Mouse (Mus musculus) heart, postnatal 0 days (tissue): ENCODE measurements around the gene Col11a1. TPM values are rescaled to one million over a fixed set of nuclear protein-coding genes. Genes with fewer than 3 reads are reported as not detected.

Experiments
- ATAC-seq: fragments of 200-750 bp; cut with Nextera tagmentation; 2 replicates; pipeline ENCODE4 v1.8.0; 2017; ENCODE audit warnings: low read depth, moderate number of reproducible peaks, moderate library complexity; ENCODE audit not compliant: insufficient read depth
- DNase-seq: peaks from one replicate; pipeline ENCODE4 v3.0.0-alpha.2; 2016; ENCODE audit warnings: low spot score
- H3K27ac ChIP-seq: fragments of 300-500 bp; sonication (generic); 2 replicates; pipeline ENCODE4 v1.5.1; 2014; ENCODE audit warnings: low read depth, mild to moderate bottlenecking
- H3K27me3 ChIP-seq: fragments of 300-500 bp; sonication (generic); 2 replicates; pipeline ENCODE4 v1.6.1; 2014; ENCODE audit warnings: low read length, mixed read lengths; ENCODE audit not compliant: control insufficient read depth, insufficient read depth
- H3K36me3 ChIP-seq: fragments of 300-500 bp; sonication (generic); replicated peaks from 2 replicates; pipeline ENCODE4 v1.6.1; 2014; ENCODE audit warnings: low read length, mixed read lengths; ENCODE audit not compliant: control insufficient read depth, insufficient read depth
- H3K4me1 ChIP-seq: fragments of 300-500 bp; sonication (generic); 2 replicates; pipeline ENCODE4 v1.6.1; 2014; ENCODE audit warnings: antibody characterized with exemption; ENCODE audit not compliant: control insufficient read depth, insufficient read depth
- H3K4me2 ChIP-seq: fragments of 300-500 bp; sonication (generic); 2 replicates; pipeline ENCODE4 v1.6.1; 2014; ENCODE audit warnings: low read depth, mild to moderate bottlenecking, low read length, moderate library complexity
- H3K4me3 ChIP-seq: fragments of 300-500 bp; sonication (generic); 2 replicates; pipeline ENCODE4 v1.5.1; 2014; ENCODE audit warnings: low read depth, low read length
- H3K9ac ChIP-seq: fragments of 300-500 bp; sonication (generic); replicated peaks from 2 replicates; pipeline ENCODE4 v1.6.1; 2014; ENCODE audit warnings: low read depth, low read length, mixed read lengths
- H3K9me3 ChIP-seq: fragments of 300-500 bp; sonication (generic); replicated peaks from 2 replicates; pipeline ENCODE4 v1.6.1; 2016; ENCODE audit warnings: low read length; ENCODE audit not compliant: control insufficient read depth
- CTCF ChIP-seq: IDR thresholded peaks from 2 replicates; pipeline ENCODE4 v1.5.1; 2016; ENCODE audit warnings: antibody characterized with exemption, control low read depth, low read depth
- EP300 ChIP-seq: IDR thresholded peaks from 2 replicates; pipeline ENCODE4 v1.6.1; 2016; ENCODE audit warnings: antibody characterized with exemption, low read depth
- WGBS: fragments of 180-500 bp; shearing (Covaris S2); extraction: QIAGEN DNeasy Blood & Tissue Kit; methylation state at CpG from one replicate; pipeline ENCODE4 v1.1.7; 2014; 5-methylcytosine and 5-hydroxymethylcytosine counted together
- polyA plus RNA-seq: library from polyadenylated mRNA; unstranded; fragments of >200 nt; fragmentation: Nextera tagmentation; extraction: Ambion mirVana; gene quantifications from 2 replicates; pipeline ENCODE4 v1.2.1, GENCODE M21; 2015
- total RNA-seq: library from RNA; depleted of rRNA; stranded (reverse); fragments of >200 nt; gene quantifications from 2 replicates; pipeline ENCODE4 v1.2.3, GENCODE M21; 2014; ENCODE audit warnings: low replicate concordance

Col11a1 gene
- total and polyA plus RNA-seq, 2 experiments from 2014 or later: 2.4 to 7.1 TPM

DNA sequence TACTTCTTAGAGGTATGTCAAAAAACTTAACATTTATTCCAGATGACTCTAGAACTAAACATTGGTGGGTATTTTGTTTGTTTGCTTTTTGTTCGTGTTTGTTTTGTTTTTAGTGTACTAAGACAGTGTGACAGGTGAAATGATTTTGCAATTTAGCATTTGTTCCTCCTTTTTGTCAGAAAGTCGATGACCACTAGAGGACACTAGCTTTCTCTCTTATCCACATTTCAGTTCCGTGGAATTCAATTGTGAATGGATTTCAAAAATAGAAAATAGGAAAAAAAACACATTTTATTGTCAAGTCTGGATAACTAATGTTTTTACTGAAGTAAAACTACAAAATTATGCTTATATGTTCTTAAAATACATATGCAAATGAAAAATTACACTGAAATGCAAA is 116.8 kb downstream of the Col11a1 start:
- 13% methylated on average over 3 of the region's 3 CpGs for WGBS
- ATAC-seq (no peak), DNase-seq (no peak)
- Histone ChIP-seq H3K36me3 (no peaks in the 10 kb centered on the region), H3K9me3 (no peaks in the 10 kb centered on the region), H3K27ac (no peak overlapping the region), H3K4me3 (no peak overlapping the region), H3K4me1 (no peaks in the 10 kb centered on the region), H3K27me3 (no peaks in the 10 kb centered on the region), H3K9ac (no peak overlapping the region), H3K4me2 (no peak overlapping the region)
- peak; percentile 41 for TF ChIP-seq CTCF
- TF ChIP-seq EP300: no peak

DNA sequence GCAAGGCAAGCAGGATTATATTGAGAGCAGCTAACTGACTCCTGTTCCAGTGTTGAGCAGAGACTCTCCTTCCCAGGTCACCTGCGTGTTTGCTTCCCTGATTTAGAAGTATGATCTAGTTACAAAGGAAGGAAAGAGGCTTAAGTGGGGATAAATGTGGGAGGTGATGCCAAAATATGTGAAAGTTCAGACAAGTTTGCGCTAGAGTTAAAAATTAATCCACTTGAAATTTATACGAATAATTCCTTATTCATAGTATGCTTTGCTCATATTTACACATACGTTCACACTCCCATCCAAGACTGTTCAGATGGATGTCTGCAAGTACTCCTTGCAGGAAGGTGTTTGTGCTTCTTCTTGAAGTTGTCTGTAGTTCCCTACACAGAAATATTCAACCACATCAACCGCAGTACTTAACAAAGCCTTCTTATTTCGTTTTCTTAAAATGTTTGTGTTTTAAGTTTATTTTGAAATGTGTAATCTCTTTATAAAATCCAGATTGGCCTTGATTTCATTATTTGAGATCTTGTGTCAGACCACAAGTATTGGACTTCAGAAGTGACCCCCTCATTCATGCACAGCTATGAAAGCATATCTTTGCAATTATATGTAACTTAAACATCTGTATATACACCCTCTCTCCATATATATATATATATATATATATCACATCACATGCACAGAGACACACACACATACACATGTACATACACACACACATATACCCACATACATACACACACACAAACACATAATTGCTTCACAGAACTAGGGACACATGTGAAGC is 167.8 kb downstream of the Col11a1 start:
- H3K27ac ChIP-seq: no peak overlapping the region
- no peak for TF ChIP-seq EP300
- TF ChIP-seq CTCF: no peak
- H3K36me3 ChIP-seq: no peaks in the 10 kb centered on the region
- no peaks in the 10 kb centered on the region for H3K27me3 ChIP-seq
- H3K4me1 ChIP-seq: no peaks in the 10 kb centered on the region
- H3K9ac ChIP-seq: no peak overlapping the region
- ATAC-seq (no peak), DNase-seq (no peak)
- H3K4me2 ChIP-seq: no peak overlapping the region
- WGBS: 78% methylated on average over 6 of the region's 6 CpGs
- H3K4me3 ChIP-seq: no peak overlapping the region
- H3K9me3 ChIP-seq: no peaks in the 10 kb centered on the region

DNA sequence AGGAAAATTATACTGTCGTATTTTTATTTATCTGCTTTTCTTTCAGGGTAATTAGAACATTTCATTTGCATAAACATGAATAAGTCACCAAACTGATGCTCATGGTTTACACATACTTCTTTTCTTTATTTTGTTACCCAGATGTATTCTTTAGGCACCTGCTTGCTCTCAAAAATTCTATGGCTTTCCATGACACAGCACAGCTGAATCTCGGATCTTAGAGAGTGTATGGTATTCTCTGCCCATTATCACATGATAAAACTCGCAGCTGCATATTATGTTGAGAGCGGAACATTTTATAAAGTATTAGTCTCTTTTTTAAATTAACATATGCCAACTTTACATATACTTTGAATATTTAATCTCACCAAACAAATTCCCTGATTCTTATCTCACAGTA is 181.9 kb downstream of the Col11a1 start:
- no peak overlapping the region for H3K9ac ChIP-seq
- H3K4me2 ChIP-seq: no peak overlapping the region
- no peak for TF ChIP-seq CTCF
- no peaks in the 10 kb centered on the region for H3K36me3 ChIP-seq
- H3K4me3 ChIP-seq: no peak overlapping the region
- ATAC-seq (no peak), DNase-seq (no peak)
- H3K27ac ChIP-seq: no peak overlapping the region
- H3K27me3 ChIP-seq: no peaks in the 10 kb centered on the region
- H3K9me3 ChIP-seq: no peaks in the 10 kb centered on the region
- H3K4me1 ChIP-seq: no peaks in the 10 kb centered on the region
- WGBS: 76% methylated on average over 4 of the region's 4 CpGs

DNA sequence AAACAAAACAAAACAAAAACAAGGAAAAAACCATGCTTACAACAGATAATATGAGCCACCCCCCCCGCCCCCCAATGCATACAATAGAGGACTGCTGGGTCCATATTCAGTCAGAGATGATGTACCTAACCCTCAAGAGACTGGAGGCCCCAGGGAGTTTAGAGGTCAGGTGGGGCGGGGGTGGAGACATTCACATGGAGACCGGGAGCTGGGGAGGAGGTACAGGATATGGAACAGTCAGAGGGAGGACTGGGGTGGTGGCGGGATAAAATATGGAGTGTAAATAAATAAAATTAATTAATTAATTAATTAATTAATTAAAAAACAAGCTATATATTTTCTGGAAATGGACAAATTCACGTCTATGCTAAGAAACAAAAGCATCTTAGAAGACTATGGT is 185.8 kb downstream of the Col11a1 start:
- Histone ChIP-seq H3K9me3 (no peaks in the 10 kb centered on the region), H3K27me3 (no peaks in the 10 kb centered on the region), H3K4me1 (no peaks in the 10 kb centered on the region), H3K36me3 (no peaks in the 10 kb centered on the region), H3K4me2 (no peak overlapping the region), H3K4me3 (no peak overlapping the region), H3K27ac (no peak overlapping the region), H3K9ac (no peak overlapping the region)
- no peak for ATAC-seq
- 69% methylated on average over 5 of the region's 5 CpGs for WGBS
- TF ChIP-seq CTCF (no peak), EP300 (no peak)
- no peak for DNase-seq

DNA sequence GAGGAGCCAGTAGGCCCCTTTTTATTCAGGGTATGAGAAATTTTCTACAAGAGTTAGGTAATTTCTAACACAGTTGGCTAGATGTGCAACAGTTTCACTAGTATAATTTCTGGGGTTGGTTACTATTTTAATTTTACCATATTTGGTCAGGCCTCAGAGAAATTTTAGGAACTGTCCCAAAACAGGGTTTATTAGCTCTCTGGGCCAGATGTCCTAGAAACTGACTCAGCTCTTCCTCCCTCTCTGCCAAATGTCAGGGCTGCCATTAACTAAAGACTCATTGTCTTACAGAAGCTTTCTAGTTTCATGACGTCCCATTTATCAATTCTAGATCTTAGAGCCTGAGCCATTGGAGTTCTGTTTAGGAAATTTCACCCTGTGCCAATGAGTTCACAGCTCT is 199.2 kb downstream of the Col11a1 start:
- no peak for DNase-seq
- Histone ChIP-seq H3K9ac (no peak overlapping the region), H3K27ac (no peak overlapping the region), H3K4me2 (no peak overlapping the region), H3K27me3 (no peaks in the 10 kb centered on the region), H3K36me3 (no peaks in the 10 kb centered on the region), H3K9me3 (no peaks in the 10 kb centered on the region), H3K4me1 (no peaks in the 10 kb centered on the region), H3K4me3 (no peak overlapping the region)
- WGBS: 44% methylated on average over 1 of the region's 1 CpGs
- no peak for ATAC-seq
- TF ChIP-seq EP300 (no peak), CTCF (no peak)
